Mouse (Mus musculus) kidney, postnatal 4 days (tissue): Measurements from ENCODE around the gene Otol1.

Experiments used
- DNase-seq, 2 experiments: peaks; one replicate each; pipeline ENCODE4 v3.0.0; 2021; ENCODE audit warnings: mixed read lengths in 2 of 2

Gene Otol1

GRCm38 (mm10) chr3:70007313-70007712 is at the start of gene Otol1:
Gene Otol1 (plus strand): TSS chr3:70007613.
- DNase-seq = no peak

- DNase-seq = peak; percentile 42 to 50
These were observed 45.2 kb upstream of the Otol1 start for GRCm38 (mm10) chr3:69962187-69962586.

- no peak for DNase-seq
These were observed 35.8 kb upstream of the Otol1 start for GRCm38 (mm10) chr3:69971482-69972097.

- no peak for DNase-seq
These were observed 29.3 kb upstream of the Otol1 start for GRCm38 (mm10) chr3:69978092-69978491.

- no peak for DNase-seq
These were observed 13.6 kb upstream of the Otol1 start for GRCm38 (mm10) chr3:69993806-69994205.

GRCm38 (mm10) chr3:70001540-70001939 is 5.9 kb upstream of the Otol1 start:
- DNase-seq = peak; percentile 4 to 10

- no peak for DNase-seq
These were observed 4.2 kb upstream of the Otol1 start for GRCm38 (mm10) chr3:70003126-70003764.

GRCm38 (mm10) chr3:70003955-70004354 is 3.5 kb upstream of the Otol1 start:
- DNase-seq = peak; percentile 45 to 47

GRCm38 (mm10) chr3:70004379-70004778 is 3.0 kb upstream of the Otol1 start:
- DNase-seq = peak in 1 of 2 experiments; percentile 4

GRCm38 (mm10) chr3:70012641-70013040 is 5.2 kb downstream of the Otol1 start:
- no peak for DNase-seq

- DNase-seq = no peak
These were observed 19.2 kb downstream of the Otol1 start for GRCm38 (mm10) chr3:70026605-70027004.

- no peak for DNase-seq
These were observed 21.8 kb downstream of the Otol1 start for GRCm38 (mm10) chr3:70029260-70029659.

GRCm38 (mm10) chr3:70035593-70035992 is 28.2 kb downstream of the Otol1 start:
- DNase-seq = peak; percentile 41 to 53
